Mouse (Mus musculus): ENCODE measurements around the gene Polr3b. TPM values are rescaled to one million over a fixed set of nuclear protein-coding genes. Genes with fewer than 3 reads are reported as not detected.

Gene Polr3b
- polyA plus RNA-seq, 1 experiment from 2014 or later = 18.2 TPM

DNA sequence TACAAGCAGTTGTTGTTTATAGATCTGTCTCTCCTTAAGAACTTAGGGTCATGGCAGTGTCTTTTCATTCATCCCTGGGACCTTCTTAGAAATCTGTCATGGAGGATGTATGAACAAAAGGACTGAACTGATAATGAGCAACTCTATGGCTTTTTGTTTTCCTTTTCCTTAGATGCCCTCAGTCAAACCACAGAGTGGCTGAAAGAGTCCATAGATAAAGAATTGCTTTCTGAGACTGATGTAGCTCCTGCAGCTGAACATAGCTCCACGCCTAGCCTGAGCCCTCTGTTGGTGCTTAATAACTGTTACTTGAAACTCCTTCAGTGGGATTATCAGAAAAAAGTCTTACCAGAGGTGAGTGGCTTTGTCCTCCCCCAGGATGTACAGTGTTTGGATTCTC, 17.8 kb upstream of the Polr3b start:
- H3K9ac ChIP-seq (ENCODE audit: low read depth, low read length) = no peak overlapping the region
- no peak overlapping the region for H3K4me3 ChIP-seq (ENCODE audit: low read depth, low read length)
- no peaks in the 10 kb centered on the region for H3K4me1 ChIP-seq (replicated peaks; ENCODE audit: control insufficient read depth, insufficient read depth, low read length)
- no peak for ATAC-seq (ENCODE audit: low FRiP score)
- WGBS = 51% methylated on average over 1 of the region's 1 CpGs
- no peak overlapping the region for H3K27ac ChIP-seq (ENCODE audit: low read depth, low read length)
- no peak overlapping the region for H3K4me2 ChIP-seq (replicated peaks; ENCODE audit: low read depth, low read length)
- H3K36me3 ChIP-seq (ENCODE audit: control insufficient read depth, insufficient read depth, low read length) = no peaks in the 10 kb centered on the region
- H3K9me3 ChIP-seq (ENCODE audit: control insufficient read depth, low read length) = no peaks in the 10 kb centered on the region
- no peak for DNase-seq (ENCODE audit: low spot score)
- no peaks in the 10 kb centered on the region for H3K27me3 ChIP-seq (ENCODE audit: control insufficient read depth, insufficient read depth, low read length)

- Histone ChIP-seq H3K9ac (ENCODE audit: low read depth, low read length) (no peak overlapping the region), H3K4me2 (replicated peaks; ENCODE audit: low read depth, low read length) (no peak overlapping the region), H3K4me3 (ENCODE audit: low read depth, low read length) (no peak overlapping the region), H3K27me3 (ENCODE audit: control insufficient read depth, insufficient read depth, low read length) (no peaks in the 10 kb centered on the region), H3K9me3 (ENCODE audit: control insufficient read depth, low read length) (no peaks in the 10 kb centered on the region), H3K4me1 (replicated peaks; ENCODE audit: control insufficient read depth, insufficient read depth, low read length) (no peaks in the 10 kb centered on the region), H3K36me3 (ENCODE audit: control insufficient read depth, insufficient read depth, low read length) (no peaks in the 10 kb centered on the region), H3K27ac (ENCODE audit: low read depth, low read length) (no peak overlapping the region)
- DNase-seq (ENCODE audit: low spot score) = no peak
- ATAC-seq (ENCODE audit: low FRiP score) = no peak
- 91% methylated on average over 3 of the region's 3 CpGs for WGBS
Observed at GRCm38 (mm10) chr10:84608361-84608760, 13.7 kb upstream of the Polr3b start.

DNA sequence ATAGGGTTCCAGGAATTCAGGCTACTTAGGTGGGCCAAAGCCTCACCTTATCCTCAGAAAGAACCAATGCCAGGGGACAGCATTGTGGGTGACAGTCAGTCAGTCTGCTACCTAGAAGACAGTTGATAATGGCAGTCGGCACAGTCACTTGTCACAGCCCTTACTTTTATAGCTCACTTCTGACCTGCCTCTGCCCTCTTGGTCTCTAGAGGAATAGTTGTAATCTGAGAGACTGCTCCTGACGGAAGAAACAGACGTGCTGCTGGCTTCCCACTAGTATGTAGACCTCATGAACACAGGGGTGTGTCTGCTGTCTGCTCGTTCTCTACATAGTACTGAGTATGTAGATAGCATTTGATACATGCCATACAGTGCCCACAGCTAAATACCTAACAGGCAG, 11.8 kb upstream of the Polr3b start:
- Histone ChIP-seq H3K9ac (ENCODE audit: low read depth, low read length) (no peak overlapping the region), H3K27me3 (ENCODE audit: control insufficient read depth, insufficient read depth, low read length) (no peaks in the 10 kb centered on the region), H3K4me1 (replicated peaks; ENCODE audit: control insufficient read depth, insufficient read depth, low read length) (no peaks in the 10 kb centered on the region), H3K27ac (ENCODE audit: low read depth, low read length) (no peak overlapping the region), H3K9me3 (ENCODE audit: control insufficient read depth, low read length) (no peaks in the 10 kb centered on the region), H3K4me3 (ENCODE audit: low read depth, low read length) (no peak overlapping the region), H3K36me3 (ENCODE audit: control insufficient read depth, insufficient read depth, low read length) (no peaks in the 10 kb centered on the region), H3K4me2 (replicated peaks; ENCODE audit: low read depth, low read length) (no peak overlapping the region)
- ATAC-seq (ENCODE audit: low FRiP score) = no peak
- DNase-seq (ENCODE audit: low spot score) = no peak
- 58% methylated on average over 4 of the region's 4 CpGs for WGBS

- H3K36me3 ChIP-seq (ENCODE audit: control insufficient read depth, insufficient read depth, low read length) = no peaks in the 10 kb centered on the region
- H3K27me3 ChIP-seq (ENCODE audit: control insufficient read depth, insufficient read depth, low read length) = no peaks in the 10 kb centered on the region
- H3K4me2 ChIP-seq (replicated peaks; ENCODE audit: low read depth, low read length) = no peak overlapping the region
- no peak overlapping the region for H3K4me3 ChIP-seq (ENCODE audit: low read depth, low read length)
- 72% methylated on average over 3 of the region's 3 CpGs for WGBS
- H3K9ac ChIP-seq (ENCODE audit: low read depth, low read length) = no peak overlapping the region
- ATAC-seq (ENCODE audit: low FRiP score) (no peak), DNase-seq (ENCODE audit: low spot score) (no peak)
- no peak overlapping the region for H3K27ac ChIP-seq (ENCODE audit: low read depth, low read length)
- no peaks in the 10 kb centered on the region for H3K4me1 ChIP-seq (replicated peaks; ENCODE audit: control insufficient read depth, insufficient read depth, low read length)
- H3K9me3 ChIP-seq (ENCODE audit: control insufficient read depth, low read length) = no peaks in the 10 kb centered on the region
Observed at GRCm38 (mm10) chr10:84610783-84611182, 11.3 kb upstream of the Polr3b start.

DNA sequence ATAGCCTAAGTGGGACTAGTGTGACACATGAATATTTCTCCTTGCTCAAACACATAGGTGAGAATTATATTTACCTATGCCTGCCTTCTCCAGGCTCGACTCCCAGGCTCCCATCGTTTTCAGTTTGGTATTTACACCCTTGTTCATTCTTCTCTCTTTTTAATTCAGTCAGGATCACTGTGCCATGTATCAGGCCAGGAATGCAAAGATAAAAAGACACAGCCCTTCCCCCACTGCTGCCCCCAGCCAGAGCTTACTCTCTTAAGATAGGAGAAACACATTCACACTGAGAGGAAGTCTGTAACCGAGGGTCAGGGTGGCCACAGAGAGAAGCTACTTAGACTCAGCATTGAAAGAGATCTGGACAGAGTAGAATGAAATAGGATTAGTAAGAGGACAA, 10.4 kb upstream of the Polr3b start:
- DNase-seq (ENCODE audit: low spot score) (no peak), ATAC-seq (ENCODE audit: low FRiP score) (no peak)
- Histone ChIP-seq H3K4me1 (replicated peaks; ENCODE audit: control insufficient read depth, insufficient read depth, low read length) (no peaks in the 10 kb centered on the region), H3K4me2 (replicated peaks; ENCODE audit: low read depth, low read length) (no peak overlapping the region), H3K27ac (ENCODE audit: low read depth, low read length) (no peak overlapping the region), H3K4me3 (ENCODE audit: low read depth, low read length) (no peak overlapping the region), H3K27me3 (ENCODE audit: control insufficient read depth, insufficient read depth, low read length) (no peaks in the 10 kb centered on the region), H3K9ac (ENCODE audit: low read depth, low read length) (no peak overlapping the region), H3K9me3 (ENCODE audit: control insufficient read depth, low read length) (no peaks in the 10 kb centered on the region), H3K36me3 (ENCODE audit: control insufficient read depth, insufficient read depth, low read length) (no peaks in the 10 kb centered on the region)
- WGBS = 67% methylated on average over 3 of the region's 3 CpGs

DNA sequence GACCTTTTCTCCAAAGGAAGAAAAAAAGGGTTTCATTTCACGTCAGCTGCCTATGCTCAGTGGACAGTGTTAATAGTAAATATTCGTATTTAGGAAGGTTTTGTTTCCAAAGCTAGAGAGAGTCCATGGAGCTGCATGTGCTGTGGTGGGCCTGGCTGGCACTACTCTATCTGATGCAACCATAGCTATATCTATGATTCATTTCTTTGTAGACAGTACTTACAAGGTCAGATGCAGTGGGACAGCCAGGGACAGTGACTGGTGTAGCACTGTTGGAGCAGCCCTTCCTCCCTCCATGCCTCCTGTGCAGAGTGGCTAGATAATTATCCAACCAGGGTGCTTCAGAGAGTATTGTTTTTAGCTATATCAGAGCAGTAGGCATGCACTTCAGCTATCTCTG, 9.8 kb upstream of the Polr3b start:
- ATAC-seq (ENCODE audit: low FRiP score) = no peak
- no peak for DNase-seq (ENCODE audit: low spot score)
- Histone ChIP-seq H3K9me3 (ENCODE audit: control insufficient read depth, low read length) (no peaks in the 10 kb centered on the region), H3K4me2 (replicated peaks; ENCODE audit: low read depth, low read length) (no peak overlapping the region), H3K27me3 (ENCODE audit: control insufficient read depth, insufficient read depth, low read length) (no peaks in the 10 kb centered on the region), H3K4me3 (ENCODE audit: low read depth, low read length) (no peak overlapping the region), H3K36me3 (ENCODE audit: control insufficient read depth, insufficient read depth, low read length) (no peaks in the 10 kb centered on the region), H3K4me1 (replicated peaks; ENCODE audit: control insufficient read depth, insufficient read depth, low read length) (no peaks in the 10 kb centered on the region), H3K27ac (ENCODE audit: low read depth, low read length) (no peak overlapping the region), H3K9ac (ENCODE audit: low read depth, low read length) (no peak overlapping the region)
- WGBS = 85% methylated on average over 2 of the region's 2 CpGs

DNA sequence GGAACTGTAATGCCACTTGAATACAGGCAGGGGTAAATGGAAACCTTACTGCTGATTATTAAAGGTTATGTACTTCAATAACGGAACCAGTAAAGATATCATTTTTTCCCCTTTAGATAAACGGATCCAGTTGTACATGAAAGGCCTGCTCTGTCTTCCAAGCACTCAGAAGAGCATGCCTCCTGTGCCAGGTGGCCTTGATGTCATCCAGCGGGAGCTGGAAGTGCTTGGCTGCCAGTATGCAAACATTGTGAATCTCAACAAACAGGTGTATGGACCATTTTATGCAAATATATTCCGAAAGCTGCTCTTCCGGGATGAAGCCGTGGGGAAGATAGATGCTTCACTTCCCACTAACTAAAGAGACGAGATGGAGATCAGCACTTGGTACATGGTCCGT, 8.7 kb upstream of the Polr3b start:
- Histone ChIP-seq H3K4me1 (replicated peaks; ENCODE audit: control insufficient read depth, insufficient read depth, low read length) (no peaks in the 10 kb centered on the region), H3K27me3 (ENCODE audit: control insufficient read depth, insufficient read depth, low read length) (no peaks in the 10 kb centered on the region), H3K4me2 (replicated peaks; ENCODE audit: low read depth, low read length) (no peak overlapping the region), H3K4me3 (ENCODE audit: low read depth, low read length) (no peak overlapping the region), H3K27ac (ENCODE audit: low read depth, low read length) (no peak overlapping the region), H3K9ac (ENCODE audit: low read depth, low read length) (no peak overlapping the region), H3K36me3 (ENCODE audit: control insufficient read depth, insufficient read depth, low read length) (no peaks in the 10 kb centered on the region), H3K9me3 (ENCODE audit: control insufficient read depth, low read length) (no peaks in the 10 kb centered on the region)
- no peak for DNase-seq (ENCODE audit: low spot score)
- no peak for ATAC-seq (ENCODE audit: low FRiP score)
- 86% methylated on average over 8 of the region's 8 CpGs for WGBS

- DNase-seq (ENCODE audit: low spot score) (no peak), ATAC-seq (ENCODE audit: low FRiP score) (no peak)
- 85% methylated on average over 3 of the region's 3 CpGs for WGBS
- Histone ChIP-seq H3K9ac (ENCODE audit: low read depth, low read length) (no peak overlapping the region), H3K27me3 (ENCODE audit: control insufficient read depth, insufficient read depth, low read length) (no peaks in the 10 kb centered on the region), H3K4me2 (replicated peaks; ENCODE audit: low read depth, low read length) (no peak overlapping the region), H3K4me1 (replicated peaks; ENCODE audit: control insufficient read depth, insufficient read depth, low read length) (no peaks in the 10 kb centered on the region), H3K9me3 (ENCODE audit: control insufficient read depth, low read length) (no peaks in the 10 kb centered on the region), H3K4me3 (ENCODE audit: low read depth, low read length) (no peak overlapping the region), H3K36me3 (ENCODE audit: control insufficient read depth, insufficient read depth, low read length) (no peaks in the 10 kb centered on the region), H3K27ac (ENCODE audit: low read depth, low read length) (no peak overlapping the region)
Observed at GRCm38 (mm10) chr10:84615076-84615475, 7.0 kb upstream of the Polr3b start.

DNA sequence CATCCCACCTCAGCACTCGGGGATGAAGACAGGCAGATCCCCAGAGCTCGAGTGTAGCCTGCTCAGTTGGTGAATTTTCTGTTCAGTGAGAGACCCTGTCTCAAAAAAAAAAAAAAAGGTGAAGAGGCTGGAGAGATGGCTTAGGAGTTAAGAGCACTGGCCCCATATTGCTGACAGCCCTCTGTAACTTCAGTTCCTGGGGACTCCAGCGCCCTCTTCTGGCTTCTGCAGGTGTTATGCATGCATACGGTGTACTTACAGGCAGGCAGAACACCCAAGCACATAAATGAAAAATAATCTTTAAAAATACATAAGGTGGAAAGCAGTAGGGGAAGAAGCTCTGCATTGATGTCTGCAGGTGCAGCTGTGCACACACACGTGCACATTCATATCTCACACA, 9.1 kb downstream of the Polr3b start:
- Histone ChIP-seq H3K4me3 (ENCODE audit: low read depth, low read length) (no peak overlapping the region), H3K9ac (ENCODE audit: low read depth, low read length) (no peak overlapping the region), H3K36me3 (ENCODE audit: control insufficient read depth, insufficient read depth, low read length) (0 out of 2 replicates have a peak, but pooled peaks cover 3% of the 10 kb centered on the region), H3K9me3 (ENCODE audit: control insufficient read depth, low read length) (no peaks in the 10 kb centered on the region), H3K4me2 (replicated peaks; ENCODE audit: low read depth, low read length) (no peak overlapping the region), H3K27me3 (ENCODE audit: control insufficient read depth, insufficient read depth, low read length) (no peaks in the 10 kb centered on the region), H3K4me1 (replicated peaks; ENCODE audit: control insufficient read depth, insufficient read depth, low read length) (no peaks in the 10 kb centered on the region), H3K27ac (ENCODE audit: low read depth, low read length) (no peak overlapping the region)
- 69% methylated on average over 5 of the region's 5 CpGs for WGBS
- ATAC-seq (ENCODE audit: low FRiP score) (no peak), DNase-seq (ENCODE audit: low spot score) (peak; percentile 55)
